Mouse (Mus musculus) spleen, adult 2 months (tissue): Measurements from ENCODE around the gene Ska2. TPM values are rescaled to one million over a fixed set of nuclear protein-coding genes. Genes with fewer than 3 reads are reported as not detected.

ENCODE experiments used
- DNase-seq, 2 experiments: peaks; one replicate each; pipeline versions ENCODE4 v3.0.0 to v3.0.0-alpha.2; 2012 to 2021; ENCODE audit warnings: low spot score in 2 of 2, low read depth in 1 of 2
- H3K27ac ChIP-seq: fragments of 200-500 bp; 2 replicates; pipeline ENCODE4 v1.5.1; 2012; ENCODE audit warnings: low read length, inconsistent platforms; ENCODE audit not compliant: insufficient read depth
- H3K27me3 ChIP-seq: fragments of 200-500 bp; 2 replicates; pipeline ENCODE4 v1.6.1; 2012; ENCODE audit warnings: mild to moderate bottlenecking, moderate library complexity, low read length, inconsistent platforms; ENCODE audit not compliant: control insufficient read depth, insufficient read depth
- H3K36me3 ChIP-seq: fragments of 200-500 bp; 2 replicates; pipeline ENCODE4 v1.6.1; 2012; ENCODE audit warnings: mild to moderate bottlenecking, low read length, inconsistent platforms; ENCODE audit not compliant: control insufficient read depth, insufficient read depth
- H3K4me1 ChIP-seq: fragments of 200-500 bp; 2 replicates; pipeline ENCODE4 v1.6.1; 2011; ENCODE audit warnings: inconsistent platforms; ENCODE audit not compliant: control insufficient read depth, insufficient read depth, insufficient read length
- H3K4me3 ChIP-seq: fragments of 200-500 bp; 2 replicates; pipeline ENCODE4 v1.5.1; 2011; ENCODE audit warnings: mild to moderate bottlenecking, inconsistent platforms; ENCODE audit not compliant: insufficient read depth, insufficient read length; ENCODE audit errors: extremely low read depth
- CTCF ChIP-seq: fragments of 200-500 bp; IDR thresholded peaks from 2 replicates; pipeline ENCODE4 v1.5.1; 2011; ENCODE audit warnings: mild to moderate bottlenecking, inconsistent platforms; ENCODE audit not compliant: insufficient read depth, insufficient read length, insufficient replicate concordance; ENCODE audit errors: extremely low read depth
- POLR2A ChIP-seq: fragments of 200-500 bp; IDR thresholded peaks from 2 replicates; pipeline ENCODE4 v1.6.1; 2011; ENCODE audit warnings: low read depth, low read length, inconsistent platforms
- WGBS: fragments of 180-500 bp; shearing (Covaris S2); methylation state at CpG from one replicate; pipeline ENCODE4 v1.1.7; 2018; 5-methylcytosine and 5-hydroxymethylcytosine counted together
- polyA plus RNA-seq: library from polyadenylated mRNA; depleted of rRNA; stranded (reverse); fragments of >200 nt; gene quantifications from 2 replicates; pipeline ENCODE4 v1.2.3, GENCODE M21; 2012

The Ska2 gene
- polyA plus RNA-seq, 1 experiment, result 2.5 TPM

GRCm38 (mm10) chr11:87121864-87122263 is 12.8 kb downstream of the Ska2 start:
- no peaks in the 10 kb centered on the region for H3K4me1 ChIP-seq
- no peak for DNase-seq
- TF ChIP-seq POLR2A, result no peak
- TF ChIP-seq CTCF, result no peak
- no peaks in the 10 kb centered on the region for H3K27me3 ChIP-seq
- no peak overlapping the region for H3K27ac ChIP-seq
- WGBS, result 84% methylated on average over 8 of the region's 8 CpGs
- H3K36me3 ChIP-seq, result peaks cover 4% of the 10 kb centered on the region
- no peak overlapping the region for H3K4me3 ChIP-seq

- WGBS, result 79% methylated on average over 4 of the region's 4 CpGs
- Histone ChIP-seq H3K36me3 (peaks cover 3% of the 10 kb centered on the region), H3K4me3 (no peak overlapping the region), H3K27ac (no peak overlapping the region), H3K4me1 (no peaks in the 10 kb centered on the region), H3K27me3 (no peaks in the 10 kb centered on the region)
- DNase-seq, result no peak
- TF ChIP-seq POLR2A (no peak), CTCF (no peak)
Observed at GRCm38 (mm10) chr11:87125562-87125961, 16.5 kb downstream of the Ska2 start.

GRCm38 (mm10) chr11:87126281-87126823 is 17.3 kb downstream of the Ska2 start:
- Histone ChIP-seq H3K4me3 (peak overlapping the region; percentile 75), H3K4me1 (no peaks in the 10 kb centered on the region), H3K27ac (no peak overlapping the region), H3K36me3 (peaks cover 3% of the 10 kb centered on the region), H3K27me3 (no peaks in the 10 kb centered on the region)
- 4% methylated on average over 12 of the region's 12 CpGs for WGBS
- TF ChIP-seq CTCF, result no peak
- TF ChIP-seq POLR2A, result no peak
- no peak for DNase-seq

- peak; percentile 81 to 82 for DNase-seq
- no peak for TF ChIP-seq POLR2A
- no peak for TF ChIP-seq CTCF
- Histone ChIP-seq H3K36me3 (peaks cover 1% of the 10 kb centered on the region), H3K4me1 (no peaks in the 10 kb centered on the region), H3K27me3 (no peaks in the 10 kb centered on the region), H3K4me3 (peak within 1 kb of the TSS; percentile 75), H3K27ac (peak within 1 kb of the TSS; percentile 48)
- under 1% methylated on average over 105 of the region's 105 CpGs for WGBS
Observed at GRCm38 (mm10) chr11:87126824-87127816, 18.1 kb downstream of the Ska2 start, which contains the start of gene Trim37. Gene Trim37 (plus strand): TSS chr11:87127077.

GRCm38 (mm10) chr11:87136233-87136632 is 27.2 kb downstream of the Ska2 start:
- no peak for DNase-seq
- TF ChIP-seq CTCF (no peak), POLR2A (no peak)
- no peaks in the 10 kb centered on the region for H3K36me3 ChIP-seq
- no peaks in the 10 kb centered on the region for H3K4me1 ChIP-seq
- no peak overlapping the region for H3K27ac ChIP-seq
- no peaks in the 10 kb centered on the region for H3K27me3 ChIP-seq
- H3K4me3 ChIP-seq, result no peak overlapping the region
- WGBS, result 95% methylated on average over 4 of the region's 4 CpGs

GRCm38 (mm10) chr11:87158012-87158411 is 49.0 kb downstream of the Ska2 start:
- no peak for TF ChIP-seq CTCF
- TF ChIP-seq POLR2A, result no peak
- no peak overlapping the region for H3K4me3 ChIP-seq
- no peaks in the 10 kb centered on the region for H3K36me3 ChIP-seq
- H3K4me1 ChIP-seq, result no peaks in the 10 kb centered on the region
- 90% methylated on average over 2 of the region's 2 CpGs for WGBS
- no peak for DNase-seq
- H3K27ac ChIP-seq, result no peak overlapping the region
- H3K27me3 ChIP-seq, result no peaks in the 10 kb centered on the region

GRCm38 (mm10) chr11:87162687-87163086 is 53.7 kb downstream of the Ska2 start:
- TF ChIP-seq POLR2A, result no peak
- TF ChIP-seq CTCF, result no peak
- 92% methylated on average over 4 of the region's 4 CpGs for WGBS
- DNase-seq, result no peak
- Histone ChIP-seq H3K36me3 (peaks cover 3% of the 10 kb centered on the region), H3K27me3 (no peaks in the 10 kb centered on the region), H3K4me3 (no peak overlapping the region), H3K4me1 (no peaks in the 10 kb centered on the region), H3K27ac (no peak overlapping the region)
